Mouse (Mus musculus): ENCODE data around the gene H6pd.
A peak's percentile ranks its signal among the peaks of the same experiment; 100 is the strongest.

The H6pd gene

GRCm38 (mm10) chr4:149975730-149976254 is 33.0 kb downstream of the H6pd start:
- no peak for DNase-seq (ENCODE audit: low read depth, low spot score)

DNA sequence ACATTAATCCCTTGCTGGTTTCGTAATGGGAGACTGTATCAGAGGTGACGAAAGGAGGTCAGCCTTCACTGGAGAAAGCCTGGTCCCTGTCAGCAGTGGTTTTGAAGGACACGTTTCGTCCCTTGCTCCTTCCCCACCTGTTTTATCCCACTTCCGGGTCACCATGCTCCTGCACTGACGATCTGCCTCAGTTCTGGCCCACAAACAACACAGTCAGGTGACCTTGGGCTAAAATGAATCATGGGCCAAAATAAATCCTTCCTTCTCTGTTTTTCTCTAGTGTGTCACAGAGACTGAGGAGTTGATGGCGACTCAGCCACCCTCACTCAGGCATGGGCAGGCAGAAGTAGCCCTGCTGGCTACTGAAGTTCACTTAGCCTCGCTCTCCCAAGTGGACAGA is 33.5 kb downstream of the H6pd start:
- no peak for DNase-seq (ENCODE audit: low read depth, low spot score)

DNA sequence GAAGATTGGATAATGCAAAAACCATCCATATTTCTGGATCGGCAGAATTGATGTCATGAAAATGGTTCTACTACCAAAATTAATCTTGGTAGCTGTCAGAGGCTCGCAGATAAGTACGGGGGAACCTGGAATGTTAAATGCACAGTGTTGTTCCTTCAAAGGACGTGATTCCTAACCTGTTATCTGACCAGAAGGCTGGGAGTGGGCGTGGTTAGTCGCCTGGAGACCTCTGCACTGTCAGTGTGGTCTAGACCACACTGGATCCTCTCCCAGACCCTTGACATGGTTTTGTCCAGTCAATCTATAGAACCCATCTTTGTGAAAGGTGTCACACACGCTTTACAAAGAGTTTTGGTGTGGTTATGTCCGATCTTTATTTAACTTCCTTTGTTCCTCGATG is 37.4 kb downstream of the H6pd start:
- no peak for DNase-seq (ENCODE audit: low read depth, low spot score)

DNA sequence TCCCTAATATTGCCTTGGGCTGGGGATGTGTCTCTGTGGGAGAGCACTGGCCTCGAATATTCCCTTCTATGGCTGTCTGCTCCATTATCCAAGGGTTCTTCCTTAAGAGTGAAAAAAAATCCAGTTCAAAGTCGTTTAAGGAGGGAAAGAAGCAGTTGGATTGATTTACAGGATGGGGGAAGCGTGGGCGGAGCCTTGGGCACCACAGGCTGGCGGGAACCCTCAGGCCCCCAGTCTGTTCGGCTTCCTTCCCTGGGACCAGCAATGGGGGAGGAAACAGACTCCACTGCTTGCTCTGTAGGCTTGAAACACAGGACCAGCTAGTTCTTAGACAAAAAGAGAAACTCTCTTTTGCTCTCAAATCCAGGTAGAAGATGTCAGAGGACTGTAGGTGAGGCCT is 40.3 kb downstream of the H6pd start:
- no peak for DNase-seq (ENCODE audit: low read depth, low spot score)

- no peak for DNase-seq (ENCODE audit: low read depth, low spot score)
Observed at GRCm38 (mm10) chr4:149966963-149967362, 41.9 kb downstream of the H6pd start.

DNA sequence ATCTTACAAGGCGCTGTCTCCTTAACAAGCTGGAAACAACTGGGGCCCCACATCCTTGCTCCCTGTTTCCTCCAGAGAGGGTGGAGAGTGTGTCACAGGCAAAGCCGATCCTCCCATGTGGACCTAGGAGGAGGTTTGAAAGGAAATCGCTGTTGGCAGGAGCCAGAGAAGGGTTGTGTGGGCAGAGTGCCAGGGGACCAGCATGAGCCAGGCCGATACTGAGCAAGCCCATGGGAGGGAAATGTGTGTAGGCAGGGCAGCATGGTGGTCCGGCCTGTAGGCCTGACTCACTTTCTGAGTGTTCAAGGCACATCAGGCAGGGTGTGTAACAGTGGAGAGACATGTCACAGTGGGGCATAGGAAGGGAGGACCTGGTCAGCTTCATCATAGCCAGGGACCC is 42.6 kb downstream of the H6pd start:
- no peak for DNase-seq (ENCODE audit: low read depth, low spot score)

- DNase-seq (ENCODE audit: low read depth, low spot score): no peak
Observed at GRCm38 (mm10) chr4:149965672-149966071, 43.2 kb downstream of the H6pd start.

- DNase-seq (ENCODE audit: low read depth, low spot score): no peak
Observed at GRCm38 (mm10) chr4:149965242-149965641, 43.6 kb downstream of the H6pd start.

GRCm38 (mm10) chr4:149964770-149965169 is 44.1 kb downstream of the H6pd start:
- no peak for DNase-seq (ENCODE audit: low read depth, low spot score)

GRCm38 (mm10) chr4:149964285-149964684 is 44.5 kb downstream of the H6pd start:
- DNase-seq (ENCODE audit: low read depth, low spot score): no peak

- DNase-seq (ENCODE audit: low read depth, low spot score): no peak
Observed at GRCm38 (mm10) chr4:149960391-149960790, 48.4 kb downstream of the H6pd start.

GRCm38 (mm10) chr4:149959816-149960215 is 49.0 kb downstream of the H6pd start:
- no peak for DNase-seq (ENCODE audit: low read depth, low spot score)

DNA sequence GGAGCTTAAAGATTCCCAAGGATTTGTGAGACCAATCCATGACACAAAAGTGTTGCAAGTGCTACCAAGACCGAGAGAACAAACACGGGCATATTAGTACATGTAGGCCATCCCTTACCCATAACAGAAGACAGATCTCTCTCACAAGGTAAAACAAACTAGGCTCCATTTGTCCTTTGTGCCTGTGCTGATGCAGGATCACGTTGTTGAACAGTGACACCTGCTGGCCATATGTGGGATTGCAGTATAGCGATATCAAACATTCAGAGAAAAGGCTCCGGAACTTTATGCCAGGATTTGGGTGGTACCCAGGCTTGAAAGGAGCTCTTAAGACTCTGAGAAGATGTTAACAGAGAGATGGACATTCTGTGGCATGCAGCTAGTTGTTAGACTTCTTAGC is 50.3 kb downstream of the H6pd start:
- peak; percentile 50 for DNase-seq (ENCODE audit: low read depth, low spot score)

DNA sequence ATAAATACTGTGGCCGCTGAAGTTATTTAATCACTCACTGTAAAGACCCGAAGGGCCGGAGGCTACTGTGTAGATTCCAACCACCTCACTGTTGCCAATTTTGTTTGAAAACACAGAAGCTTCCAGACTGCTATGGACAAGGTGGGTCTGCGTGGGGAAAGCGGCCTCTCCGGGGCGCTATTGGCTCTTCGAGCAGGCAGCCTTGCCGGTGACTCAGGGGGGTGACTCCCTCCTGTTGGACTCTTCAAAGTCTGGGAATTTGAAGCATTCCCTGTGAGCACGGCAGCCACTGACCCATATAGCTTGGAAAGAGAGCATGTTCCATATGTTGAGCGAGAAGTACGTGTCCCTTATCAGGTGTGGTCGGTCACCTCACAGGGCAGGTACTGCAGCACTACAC is 52.8 kb downstream of the H6pd start:
- no peak for DNase-seq (ENCODE audit: low read depth, low spot score)

- DNase-seq (ENCODE audit: low read depth, low spot score): no peak
Observed at GRCm38 (mm10) chr4:149955631-149956030, 53.2 kb downstream of the H6pd start.

DNA sequence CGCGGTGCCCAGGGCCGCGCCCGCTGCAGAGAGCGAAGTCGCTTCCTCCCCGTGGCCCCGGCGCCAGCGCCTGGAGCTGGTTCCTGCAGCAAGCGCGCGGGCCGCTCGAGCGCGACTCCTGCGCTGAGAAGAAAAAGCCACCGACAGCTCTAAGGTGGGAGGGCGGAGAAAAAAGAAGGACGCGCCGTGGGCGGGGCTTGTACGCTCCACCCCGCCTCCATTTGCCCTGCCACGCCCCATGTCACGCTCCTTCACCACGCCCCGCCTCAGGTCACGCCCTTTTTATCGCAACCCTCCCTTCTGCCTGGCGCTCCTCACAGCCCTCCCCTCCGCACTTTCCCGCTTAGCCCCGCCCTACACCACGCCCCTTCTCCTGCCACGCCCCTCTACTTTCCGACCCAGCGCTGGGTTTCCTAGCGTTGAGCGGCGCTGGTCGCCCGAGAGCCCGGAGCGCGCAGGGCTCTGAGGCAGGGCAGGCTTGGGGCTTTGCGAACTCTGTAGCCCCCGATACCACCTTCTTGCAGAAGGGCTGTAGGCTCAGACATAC is 53.9 kb downstream of the H6pd start, which contains the start of gene Spsb1:
Gene Spsb1 (minus strand): TSS at position 151 of the 547 bp plus-strand sequence.
- peak; percentile 74 for DNase-seq (ENCODE audit: low read depth, low spot score)

DNA sequence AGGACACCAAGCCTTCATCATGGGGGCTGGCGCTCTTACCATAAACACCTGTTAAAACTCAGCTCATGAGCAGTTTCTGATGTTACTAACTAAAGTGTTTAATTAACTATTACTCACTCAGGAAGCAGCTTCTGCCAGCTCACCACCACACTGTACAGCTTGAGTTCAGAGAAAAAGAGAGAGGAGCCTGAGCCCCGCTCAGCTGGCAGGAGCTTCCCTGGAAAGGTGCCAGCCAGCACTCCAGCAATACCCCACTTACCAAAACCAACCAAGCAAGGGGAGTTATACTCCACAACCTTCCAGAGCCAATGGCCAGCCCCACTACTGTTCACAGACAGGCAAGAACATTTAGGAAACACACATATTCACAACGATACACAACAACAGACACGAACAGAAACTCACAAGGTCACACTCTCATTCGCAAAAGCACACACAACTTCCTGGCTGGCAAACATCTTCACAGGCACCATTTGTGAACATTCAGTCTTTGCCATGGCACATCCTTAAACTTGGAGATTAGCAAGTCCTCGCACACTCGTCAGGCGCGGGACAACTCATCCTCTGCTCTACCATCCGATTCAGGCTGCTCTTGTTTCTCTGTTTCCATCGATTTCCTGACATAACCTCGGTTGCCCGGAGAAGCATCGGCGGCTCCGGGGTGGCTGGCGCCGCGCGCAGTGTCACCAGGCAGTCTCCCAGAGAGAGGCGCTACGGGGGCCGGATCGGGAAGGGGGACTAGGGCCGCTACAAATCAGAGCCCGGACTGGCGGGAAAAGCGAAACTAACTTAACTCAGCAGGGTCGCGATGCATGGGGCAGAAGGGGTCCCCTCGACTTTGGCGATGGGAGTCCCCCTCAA is 55.0 kb downstream of the H6pd start:
- DNase-seq (ENCODE audit: low read depth, low spot score): no peak

DNA sequence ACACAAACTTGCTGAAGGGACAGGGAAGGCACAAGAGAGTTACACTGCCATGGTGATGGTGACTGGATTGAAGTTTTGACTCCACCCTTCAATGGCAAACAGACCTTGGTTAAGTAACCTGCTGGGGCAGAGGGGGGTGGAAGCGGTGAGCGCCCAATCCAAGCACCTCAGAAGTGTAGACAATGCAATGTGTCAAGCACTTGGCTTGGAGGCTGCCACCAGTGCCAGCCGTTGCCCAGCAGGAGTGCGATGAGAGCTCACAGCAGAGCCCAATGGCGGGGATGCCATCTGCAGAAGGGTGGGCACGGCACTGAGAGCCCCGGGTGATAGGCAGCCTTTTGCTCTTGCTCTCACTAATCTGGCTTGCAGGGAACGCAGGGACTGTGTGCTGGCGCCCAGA is 56.6 kb downstream of the H6pd start:
- no peak for DNase-seq (ENCODE audit: low read depth, low spot score)

GRCm38 (mm10) chr4:149951201-149951600 is 57.6 kb downstream of the H6pd start:
- no peak for DNase-seq (ENCODE audit: low read depth, low spot score)

DNA sequence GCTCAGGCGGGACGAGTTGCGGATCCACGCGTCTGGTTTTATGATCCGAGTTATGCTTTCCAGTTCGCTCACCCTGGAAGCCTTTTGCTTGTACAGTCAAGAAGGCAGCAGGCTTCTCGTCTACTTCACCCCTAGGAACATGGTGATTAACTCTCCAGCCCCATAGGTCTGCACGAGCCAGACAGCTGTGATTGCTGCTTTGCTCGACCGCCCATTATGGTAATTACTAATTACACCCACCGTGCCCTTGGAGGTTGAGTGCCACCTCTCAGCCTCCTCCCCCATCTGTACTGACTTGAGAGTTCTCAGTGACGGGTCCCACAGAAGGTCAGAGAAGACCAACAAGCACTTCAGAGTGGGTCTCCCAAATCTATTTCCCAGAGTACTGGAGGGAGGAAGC is 59.1 kb downstream of the H6pd start:
- no peak for DNase-seq (ENCODE audit: low read depth, low spot score)

- DNase-seq (ENCODE audit: low read depth, low spot score): no peak
Observed at GRCm38 (mm10) chr4:149948119-149948518, 60.7 kb downstream of the H6pd start.

DNA sequence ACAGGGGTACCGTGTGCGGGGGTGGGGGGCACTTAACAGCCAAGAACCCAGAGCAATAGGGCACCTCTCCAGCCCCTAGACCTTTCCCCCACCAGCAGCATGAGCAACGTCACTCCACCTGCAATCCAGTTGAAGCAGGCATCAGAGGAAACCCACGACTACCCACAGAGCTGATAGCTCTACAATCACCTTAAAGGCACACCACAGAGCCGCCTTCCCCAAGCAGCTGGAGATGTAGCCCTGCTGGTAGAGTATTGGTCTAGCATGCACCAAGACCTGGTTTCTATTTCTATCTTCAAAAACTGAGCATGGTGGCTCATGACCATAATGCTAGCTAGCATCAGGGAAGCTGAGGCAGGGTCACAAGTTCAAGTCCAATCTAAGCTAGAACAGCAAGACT is 61.4 kb downstream of the H6pd start:
- no peak for DNase-seq (ENCODE audit: low read depth, low spot score)

DNA sequence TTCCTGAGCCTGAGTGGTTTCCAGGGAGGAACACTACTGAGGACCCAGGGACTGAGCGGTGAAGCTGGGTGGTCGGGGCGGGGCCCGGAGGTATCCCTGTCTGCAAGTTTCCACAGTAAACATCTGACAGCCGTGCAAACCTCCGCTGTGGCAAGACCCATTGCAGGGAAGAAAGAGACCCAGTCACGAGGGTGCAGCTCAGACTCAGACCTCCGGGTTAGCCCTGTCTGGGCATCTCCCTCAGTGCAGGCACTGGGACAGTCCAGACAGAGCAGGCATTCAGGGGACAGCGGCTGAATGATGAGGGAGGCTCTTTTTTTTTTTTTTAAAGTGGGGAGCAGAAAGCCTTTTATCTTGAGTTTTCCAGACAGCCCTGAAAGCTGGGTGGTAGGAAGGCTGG is 63.6 kb downstream of the H6pd start:
- DNase-seq (ENCODE audit: low read depth, low spot score): no peak
